Mouse (Mus musculus) stomach, postnatal 0 days (tissue): ENCODE results near the gene Col26a1. TPM values are rescaled to one million over a fixed set of nuclear protein-coding genes. Genes with fewer than 3 reads are reported as not detected.

Experiments
- ATAC-seq: fragments of 200-750 bp; cut with Nextera tagmentation; 2 replicates; pipeline ENCODE4 v1.8.0; 2017; ENCODE audit not compliant: low FRiP score, low TSS enrichment
- DNase-seq: peaks from one replicate; pipeline ENCODE4 v3.0.0-alpha.2; 2016; ENCODE audit warnings: low spot score
- H3K27ac ChIP-seq: fragments of 300-500 bp; sonication (generic); replicated peaks from 2 replicates; pipeline ENCODE4 v1.5.1; 2014; ENCODE audit warnings: mild to moderate bottlenecking, control low read depth
- H3K27me3 ChIP-seq: fragments of 300-500 bp; sonication (generic); 2 replicates; pipeline ENCODE4 v1.6.1; 2014; ENCODE audit warnings: low read length; ENCODE audit not compliant: control insufficient read depth, insufficient read depth
- H3K36me3 ChIP-seq: fragments of 300-500 bp; sonication (generic); 2 replicates; pipeline ENCODE4 v1.6.1; 2014; ENCODE audit warnings: low read length, mixed read lengths; ENCODE audit not compliant: control insufficient read depth, insufficient read depth
- H3K4me1 ChIP-seq: fragments of 300-500 bp; sonication (generic); replicated peaks from 2 replicates; pipeline ENCODE4 v1.6.1; 2014; ENCODE audit warnings: antibody characterized with exemption; ENCODE audit not compliant: control insufficient read depth, insufficient read depth
- H3K4me2 ChIP-seq: fragments of 300-500 bp; sonication (generic); replicated peaks from 2 replicates; pipeline ENCODE4 v1.6.1; 2014; ENCODE audit warnings: low read depth, mild to moderate bottlenecking, control low read depth, moderate library complexity
- H3K4me3 ChIP-seq: fragments of 300-500 bp; sonication (generic); 2 replicates; pipeline ENCODE4 v1.5.1; 2014; ENCODE audit warnings: low read depth, low read length, control low read depth
- H3K9ac ChIP-seq: fragments of 300-500 bp; sonication (generic); 2 replicates; pipeline ENCODE4 v1.6.1; 2014; ENCODE audit warnings: mild to moderate bottlenecking, low read length, control low read depth, mixed read lengths
- H3K9me3 ChIP-seq: fragments of 300-500 bp; sonication (generic); 2 replicates; pipeline ENCODE4 v1.6.1; 2016; ENCODE audit warnings: low read length; ENCODE audit not compliant: control insufficient read depth
- CTCF ChIP-seq: IDR thresholded peaks from 2 replicates; pipeline ENCODE4 v1.5.1; 2016; ENCODE audit warnings: antibody characterized with exemption, low read depth, mild to moderate bottlenecking, moderate library complexity
- EP300 ChIP-seq: optimal IDR thresholded peaks from 2 replicates; pipeline ENCODE3; 2016; ENCODE audit warnings: antibody characterized with exemption
- WGBS: fragments of 180-500 bp; shearing (Covaris S2); extraction: QIAGEN DNeasy Blood & Tissue Kit; methylation state at CpG from one replicate; pipeline ENCODE4 v1.1.7; 2014; 5-methylcytosine and 5-hydroxymethylcytosine counted together
- polyA plus RNA-seq: library from polyadenylated mRNA; unstranded; fragments of >200 nt; fragmentation: Nextera tagmentation; extraction: Ambion mirVana; gene quantifications from 2 replicates; pipeline ENCODE4 v1.2.1, GENCODE M21; 2015

The Col26a1 gene
- polyA plus RNA-seq, 1 experiment from 2014 or later: 2.9 TPM

- Histone ChIP-seq H3K27me3 (no peaks in the 10 kb centered on the region), H3K4me3 (no peak overlapping the region), H3K36me3 (no peaks in the 10 kb centered on the region), H3K4me2 (no peak overlapping the region), H3K9ac (no peak overlapping the region), H3K9me3 (no peaks in the 10 kb centered on the region), H3K4me1 (no peaks in the 10 kb centered on the region), H3K27ac (peak overlapping the region; percentile 18; the same call in 1 of the 2 replicates)
- ATAC-seq (peak; percentile 38; the same call in 1 of the 2 replicates), DNase-seq (no peak)
- TF ChIP-seq CTCF: no peak
- WGBS: 45% methylated on average over 10 of the region's 10 CpGs
These were observed 13.4 kb downstream of the Col26a1 start for GRCm38 (mm10) chr5:136869451-136870114.

- H3K9ac ChIP-seq: no peak overlapping the region
- H3K27me3 ChIP-seq: no peaks in the 10 kb centered on the region
- H3K36me3 ChIP-seq: no peaks in the 10 kb centered on the region
- no peak overlapping the region for H3K4me3 ChIP-seq
- H3K27ac ChIP-seq: no peak overlapping the region
- ATAC-seq: no peak
- H3K4me1 ChIP-seq: no peaks in the 10 kb centered on the region
- H3K4me2 ChIP-seq: no peak overlapping the region
- WGBS: 79% methylated on average over 5 of the region's 5 CpGs
- no peaks in the 10 kb centered on the region for H3K9me3 ChIP-seq
- DNase-seq: no peak
- TF ChIP-seq EP300 (no peak), CTCF (no peak)
These were observed 15.3 kb downstream of the Col26a1 start for GRCm38 (mm10) chr5:136867706-136868105.

- H3K9ac ChIP-seq: no peak overlapping the region
- 18% methylated on average over 14 of the region's 14 CpGs for WGBS
- TF ChIP-seq CTCF (no peak), EP300 (no peak)
These were observed 18.9 kb downstream of the Col26a1 start for GRCm38 (mm10) chr5:136863961-136864674.

GRCm38 (mm10) chr5:136863276-136863675, 19.7 kb downstream of the Col26a1 start:
- no peak for ATAC-seq
- WGBS: 69% methylated on average over 9 of the region's 9 CpGs
- H3K9ac ChIP-seq: no peak overlapping the region

More at GRCm38 (mm10) chr5:136863961-136864674, 18.9 kb downstream of the Col26a1 start:
- Histone ChIP-seq H3K4me2 (no peak overlapping the region), H3K4me3 (no peak overlapping the region), H3K4me1 (no peaks in the 10 kb centered on the region), H3K36me3 (no peaks in the 10 kb centered on the region), H3K27me3 (no peaks in the 10 kb centered on the region), H3K27ac (peak overlapping the region; percentile 70), H3K9me3 (no peaks in the 10 kb centered on the region)
- DNase-seq (peak; percentile 34), ATAC-seq (peak; percentile 64)

GRCm38 (mm10) chr5:136862806-136863205, 20.2 kb downstream of the Col26a1 start:
- no peak for ATAC-seq
- DNase-seq: no peak
- H3K4me1 ChIP-seq: no peaks in the 10 kb centered on the region
- no peaks in the 10 kb centered on the region for H3K9me3 ChIP-seq
- H3K36me3 ChIP-seq: no peaks in the 10 kb centered on the region
- H3K9ac ChIP-seq: no peak overlapping the region
- WGBS: 61% methylated on average over 4 of the region's 4 CpGs
- H3K27ac ChIP-seq: no peak overlapping the region
- H3K4me2 ChIP-seq: no peak overlapping the region
- no peak for TF ChIP-seq CTCF
- no peak for TF ChIP-seq EP300
- no peaks in the 10 kb centered on the region for H3K27me3 ChIP-seq
- no peak overlapping the region for H3K4me3 ChIP-seq

More at GRCm38 (mm10) chr5:136863276-136863675, 19.7 kb downstream of the Col26a1 start:
- no peak overlapping the region for H3K4me3 ChIP-seq
- no peaks in the 10 kb centered on the region for H3K36me3 ChIP-seq
- no peak for TF ChIP-seq CTCF
- TF ChIP-seq EP300: no peak
- H3K9me3 ChIP-seq: no peaks in the 10 kb centered on the region
- H3K27me3 ChIP-seq: no peaks in the 10 kb centered on the region
- peak overlapping the region; percentile 70 for H3K27ac ChIP-seq
- DNase-seq: no peak
- no peak overlapping the region for H3K4me2 ChIP-seq
- H3K4me1 ChIP-seq: no peaks in the 10 kb centered on the region
